Mouse (Mus musculus) left cerebral cortex, adult 18-20 months (tissue): ENCODE results near the gene Gas8. TPM values are rescaled to one million over a fixed set of nuclear protein-coding genes. Genes with fewer than 3 reads are reported as not detected.
"Not testable (repeated sequence)": the region's sequence is repeated elsewhere in the genome, so short reads cannot be mapped to it uniquely, and the experiment has no call there.

Source experiments
- DNase-seq, 2 experiments: peaks; one replicate each; pipeline ENCODE4 v3.0.0; 2021 to 2022; ENCODE audit warnings: low spot score in 2 of 2, mixed read lengths in 1 of 2
- total RNA-seq, 2 experiments: library from RNA; stranded (reverse); gene quantifications; 2 replicates each; pipeline ENCODE4 v1.2.3; 2021

The Gas8 gene
- total RNA-seq, 2 experiments from 2014 or later = 24.8 to 29.6 TPM

- no peak for DNase-seq
Observed at GRCm38 (mm10) chr8:123514136-123514535, 4.5 kb upstream of the Gas8 start.

GRCm38 (mm10) chr8:123514781-123515539 lies 3.7 kb upstream of the Gas8 start, which contains the start of gene Dbndd1:
Dbndd1 (minus strand) TSS chr8:123515463.
- DNase-seq = peak; percentile 54 to 62

GRCm38 (mm10) chr8:123515540-123515897 lies 3.1 kb upstream of the Gas8 start:
- DNase-seq = peak in 1 of 2 experiments; percentile 33

- no peak for DNase-seq
Observed at GRCm38 (mm10) chr8:123516596-123516995, 2.0 kb upstream of the Gas8 start.

GRCm38 (mm10) chr8:123518172-123518571 lies 462 bp upstream of the Gas8 start:
- DNase-seq = no peak

GRCm38 (mm10) chr8:123520048-123520447 lies 1.4 kb downstream of the Gas8 start:
- not testable (repeated sequence) for DNase-seq

- DNase-seq = peak in 1 of 2 experiments; percentile 38
Observed at GRCm38 (mm10) chr8:123527720-123528489, 9.3 kb downstream of the Gas8 start.

GRCm38 (mm10) chr8:123536242-123536989 lies 17.8 kb downstream of the Gas8 start:
- no peak for DNase-seq

GRCm38 (mm10) chr8:123536990-123537380 lies 18.4 kb downstream of the Gas8 start:
- no peak for DNase-seq

GRCm38 (mm10) chr8:123537641-123538040 lies 19.0 kb downstream of the Gas8 start:
- DNase-seq = not testable (repeated sequence)

GRCm38 (mm10) chr8:123564221-123564620 lies 45.6 kb downstream of the Gas8 start:
- DNase-seq = not testable (repeated sequence)

- peak in 1 of 2 experiments; percentile 1 for DNase-seq
Observed at GRCm38 (mm10) chr8:123575386-123575785, 56.8 kb downstream of the Gas8 start.

Other genes with a start within 250 kb of the Gas8 start
- 1 to 10 TPM; 1.5 to 1.9 TPM for gene Fanca, start 200.3 kb upstream of the Gas8 start, total RNA-seq
- gene Spire2, start 186.1 kb upstream of the Gas8 start, total RNA-seq = 10 to 100 TPM; 19.0 to 20.1 TPM
- 100 to 1,000 TPM; 565 to 596 TPM for gene Tcf25, start 145.1 kb upstream of the Gas8 start, total RNA-seq
- under 1 TPM in 1 of 2 experiments, not detected in 1; 0.12 TPM for gene Mc1r, start 111.7 kb upstream of the Gas8 start, total RNA-seq
- gene Tubb3, start 107.4 kb upstream of the Gas8 start, total RNA-seq = 100 to 1,000 TPM; 392 to 405 TPM
- 10 to 100 TPM; 52.9 to 56.3 TPM for gene Def8, start 95.3 kb upstream of the Gas8 start, total RNA-seq
- gene Afg3l1, start 40.9 kb upstream of the Gas8 start, total RNA-seq = 10 to 100 TPM; 26.8 to 32.8 TPM
- 10 to 100 TPM; 15.9 to 18.3 TPM for gene Dbndd1, start 3.4 kb upstream of the Gas8 start, total RNA-seq
- 10 to 100 TPM; 37.7 to 43.3 TPM for gene Rhou, start 135.1 kb downstream of the Gas8 start, total RNA-seq